Mouse (Mus musculus) splenic B cell, adult 2 months (primary cell): ENCODE data around the gene Msantd2.

Source experiments
- DNase-seq: peaks from one replicate; pipeline ENCODE4 v3.0.0-alpha.2; 2011; ENCODE audit warnings: low read depth, low spot score
- H3K27me3 ChIP-seq: 2 replicates; pipeline ENCODE4 v1.6.1; 2012; ENCODE audit warnings: mild to moderate bottlenecking, low read length, moderate library complexity, mixed read lengths; ENCODE audit not compliant: control insufficient read depth, poor library complexity, insufficient read depth, severe bottlenecking
- H3K36me3 ChIP-seq: 2 replicates; pipeline ENCODE4 v1.6.1; 2012; ENCODE audit warnings: mild to moderate bottlenecking, low read length, moderate library complexity, mixed read lengths; ENCODE audit not compliant: control insufficient read depth, poor library complexity, insufficient read depth, severe bottlenecking

Msantd2 gene

GRCm38 (mm10) chr9:37526443-37527395 lies 37.6 kb downstream of the Msantd2 start:
- no peak for DNase-seq

GRCm38 (mm10) chr9:37527396-37528224 lies 38.5 kb downstream of the Msantd2 start, which contains the start of gene Esam:
Gene Esam (plus strand): TSS chr9:37528078.
- DNase-seq = no peak
- Histone ChIP-seq H3K36me3 (peaks cover 4% of the 10 kb centered on the region; the same call in 1 of the 2 replicates), H3K27me3 (peaks cover 3% of the 10 kb centered on the region)

More at GRCm38 (mm10) chr9:37526443-37527395, 37.6 kb downstream of the Msantd2 start:
- Histone ChIP-seq H3K27me3 (peaks cover 3% of the 10 kb centered on the region), H3K36me3 (peaks cover 4% of the 10 kb centered on the region; the same call in 1 of the 2 replicates)

GRCm38 (mm10) chr9:37528225-37528970 lies 39.3 kb downstream of the Msantd2 start:
- DNase-seq = no peak
- Histone ChIP-seq H3K36me3 (peaks cover under 1% of the 10 kb centered on the region; the same call in 1 of the 2 replicates), H3K27me3 (peaks cover 3% of the 10 kb centered on the region)

GRCm38 (mm10) chr9:37530031-37530887 lies 41.1 kb downstream of the Msantd2 start:
- peaks cover 3% of the 10 kb centered on the region for H3K27me3 ChIP-seq

GRCm38 (mm10) chr9:37530888-37531705 lies 42.0 kb downstream of the Msantd2 start:
- peaks cover 3% of the 10 kb centered on the region for H3K27me3 ChIP-seq
- H3K36me3 ChIP-seq = no peaks in the 10 kb centered on the region
- DNase-seq = no peak

More at GRCm38 (mm10) chr9:37530031-37530887, 41.1 kb downstream of the Msantd2 start:
- no peaks in the 10 kb centered on the region for H3K36me3 ChIP-seq
- DNase-seq = peak; percentile 65

- no peak for DNase-seq
- Histone ChIP-seq H3K36me3 (no peaks in the 10 kb centered on the region), H3K27me3 (no peaks in the 10 kb centered on the region)
Observed at GRCm38 (mm10) chr9:37536851-37537250, 47.7 kb downstream of the Msantd2 start.

- Histone ChIP-seq H3K36me3 (no peaks in the 10 kb centered on the region), H3K27me3 (no peaks in the 10 kb centered on the region)
- no peak for DNase-seq
Observed at GRCm38 (mm10) chr9:37537658-37538250, 48.6 kb downstream of the Msantd2 start.

- Histone ChIP-seq H3K27me3 (no peaks in the 10 kb centered on the region), H3K36me3 (no peaks in the 10 kb centered on the region)
- DNase-seq = no peak
Observed at GRCm38 (mm10) chr9:37539170-37540025, 50.3 kb downstream of the Msantd2 start, which contains the start of gene Vsig2. Gene Vsig2 (plus strand): TSS chr9:37539255.

- H3K27me3 ChIP-seq = no peaks in the 10 kb centered on the region
- DNase-seq = no peak
- H3K36me3 ChIP-seq = no peaks in the 10 kb centered on the region
Observed at GRCm38 (mm10) chr9:37540226-37540625, 51.1 kb downstream of the Msantd2 start.

GRCm38 (mm10) chr9:37540701-37541575 lies 51.8 kb downstream of the Msantd2 start:
- H3K36me3 ChIP-seq = no peaks in the 10 kb centered on the region
- no peak for DNase-seq
- no peaks in the 10 kb centered on the region for H3K27me3 ChIP-seq
